In the genomic region with DNA sequence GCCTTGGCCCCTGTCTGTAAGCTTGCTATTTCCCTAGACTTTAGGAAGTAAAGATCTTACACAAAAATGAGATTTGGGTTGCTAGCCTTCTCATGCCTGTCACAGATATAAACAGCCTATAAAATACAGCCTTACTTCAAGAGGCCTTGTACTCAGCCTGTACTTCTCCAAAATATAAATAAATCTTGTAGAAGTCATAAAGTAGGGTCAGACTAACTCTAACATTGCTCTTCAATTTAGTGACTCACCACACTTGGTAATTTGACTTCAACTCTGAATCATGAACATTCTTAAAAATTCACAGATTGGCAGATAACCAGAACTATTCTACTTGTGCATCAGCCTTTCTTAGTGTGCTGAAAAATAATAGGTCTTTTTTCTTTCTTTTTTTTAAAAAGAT, we compare ENCODE assay signal across 20 mouse cellular contexts. TPM values are rescaled to one million over a fixed set of nuclear protein-coding genes. Genes with fewer than 3 reads are reported as not detected.
DNase-seq lines count a peak whose midpoint lies in the region; ATAC-seq and TF ChIP-seq lines count a peak whose summit lies in the region.
"Had no signal": no experiment of that assay in that cellular context is flagged by ENCODE, and none has a peak within 500 bp of the region (broad histone marks: within the 10 kb centered on the region; RNA-seq: fewer than 3 reads in every experiment).

No protein-coding gene starts in this region.

- ATAC-seq in intestine, embryonic 15.5 days, result 0 out of 2 replicates have a peak, but pooled peaks have one; percentile 31
- ATAC-seq in intestine, postnatal 0 days, result no peak
- ATAC-seq: forebrain, postnatal 0 days had no signal

- no peaks in the 10 kb centered on the region for H3K4me1 ChIP-seq in intestine, embryonic 15.5 days (replicated peaks)
- no peaks in the 10 kb centered on the region for H3K4me1 ChIP-seq in intestine, postnatal 0 days (replicated peaks; ENCODE audit: control insufficient read depth, insufficient read depth, low read length)
- H3K4me1 ChIP-seq: embryonic facial prominence, embryonic 12.5 days; forebrain, embryonic 12.5 days; hindbrain, embryonic 15.5 days had no signal

- H3K27me3 ChIP-seq in intestine, embryonic 15.5 days (replicated peaks), result no peaks in the 10 kb centered on the region
- H3K27me3 ChIP-seq in intestine, postnatal 0 days (replicated peaks; ENCODE audit: control insufficient read depth, insufficient read depth, low read length), result no peaks in the 10 kb centered on the region
- H3K27me3 ChIP-seq: embryonic facial prominence, embryonic 12.5 days; forebrain, embryonic 12.5 days; heart, embryonic 13.5 days; hindbrain, embryonic 15.5 days had no signal

- DNase-seq in 3T3-L1 (ENCODE audit: low read depth, low spot score) (peak; percentile 87), NIH3T3 (ENCODE audit: low read depth) (peak; percentile 82)
- no peak for DNase-seq in left cerebral cortex, postnatal 14 days (ENCODE audit: low spot score in 2 of 2)
- no peak for DNase-seq in thymus, adult 18-20 months
- no peak for DNase-seq in spleen, postnatal 36 days (ENCODE audit: low spot score in 2 of 2)
- DNase-seq: adrenal gland, adult 8-10 months; adrenal gland, postnatal 36 days; B cell, adult 2 months; cerebellum, adult 2 months; cerebellum, postnatal 14 days; forebrain, postnatal 0 days; gastrocnemius, postnatal 36 days; heart, adult 11 months; heart, postnatal 36 days had no signal

- TF ChIP-seq CTCF in intestine, postnatal 0 days (IDR thresholded peaks at IDR 0.05; ENCODE audit: low read depth), result no peak

- no peak overlapping the region for H3K9ac ChIP-seq in intestine, embryonic 15.5 days
- H3K9ac ChIP-seq in intestine, postnatal 0 days (ENCODE audit: low read depth, low read length), result no peak overlapping the region
- H3K9ac ChIP-seq: embryonic facial prominence, embryonic 12.5 days; forebrain, embryonic 12.5 days; forebrain, postnatal 0 days; heart, embryonic 13.5 days; hindbrain, embryonic 15.5 days had no signal

- H3K4me2 ChIP-seq in intestine, embryonic 15.5 days (replicated peaks), result no peak overlapping the region
- H3K4me2 ChIP-seq in intestine, postnatal 0 days (replicated peaks; ENCODE audit: low read depth), result no peak overlapping the region
- H3K4me2 ChIP-seq: embryonic facial prominence, embryonic 12.5 days; forebrain, embryonic 12.5 days; heart, embryonic 13.5 days; hindbrain, embryonic 15.5 days had no signal

- H3K9me3 ChIP-seq in intestine, embryonic 15.5 days, result no peaks in the 10 kb centered on the region
- H3K9me3 ChIP-seq in intestine, postnatal 0 days (ENCODE audit: control insufficient read depth), result no peaks in the 10 kb centered on the region
- H3K9me3 ChIP-seq: embryonic facial prominence, embryonic 12.5 days; forebrain, embryonic 12.5 days; heart, embryonic 13.5 days; hindbrain, embryonic 15.5 days had no signal

- intact Hi-C loops in left cerebral cortex, postnatal 14 days (cut with DNase I), result no loop called here

- no peak overlapping the region for H3K4me3 ChIP-seq in intestine, embryonic 15.5 days (replicated peaks)
- H3K4me3 ChIP-seq in intestine, postnatal 0 days (ENCODE audit: low read depth, low read length), result no peak overlapping the region
- H3K4me3 ChIP-seq: embryonic facial prominence, embryonic 12.5 days; forebrain, embryonic 12.5 days; heart, embryonic 13.5 days; hindbrain, embryonic 15.5 days had no signal

- H3K36me3 ChIP-seq in intestine, embryonic 15.5 days, result no peaks in the 10 kb centered on the region
- no peaks in the 10 kb centered on the region for H3K36me3 ChIP-seq in intestine, postnatal 0 days (ENCODE audit: control insufficient read depth, insufficient read depth)
- H3K36me3 ChIP-seq: embryonic facial prominence, embryonic 12.5 days; forebrain, embryonic 12.5 days; heart, embryonic 13.5 days; hindbrain, embryonic 15.5 days had no signal

- no peak overlapping the region for H3K27ac ChIP-seq in intestine, embryonic 15.5 days
- no peak overlapping the region for H3K27ac ChIP-seq in intestine, postnatal 0 days (ENCODE audit: low read depth, low read length)
- H3K27ac ChIP-seq: embryonic facial prominence, embryonic 12.5 days; forebrain, embryonic 12.5 days; heart, embryonic 13.5 days; hindbrain, embryonic 15.5 days had no signal

RNA-seq across cellular contexts. Expression of gene Desi2, which starts 29.9 kb away (rescaled TPM):
- 20.0 and 24.3 TPM in 2 replicates for polyA plus RNA-seq in intestine, embryonic 15.5 days (2015; fragmentation: Nextera tagmentation; extraction: Ambion mirVana)
- 26.9 and 29.9 TPM in 2 replicates for polyA plus RNA-seq in intestine, postnatal 0 days (2015; fragmentation: Nextera tagmentation; extraction: Ambion mirVana)
- 10 to 100 TPM; 21.3 to 23.3 TPM for total RNA-seq in left cerebral cortex, postnatal 14 days (2021)

Comparison
In these comparisons a context has a peak if more than half of its experiments do, and no peak if none do; other contexts are left out.
1. DNase-seq: peak in 3T3-L1 (single experiment) and NIH3T3 (single experiment); none in left cerebral cortex, postnatal 14 days (0 of 2), thymus, adult 18-20 months (0 of 2) and spleen, postnatal 36 days (0 of 2).